Mouse (Mus musculus): ENCODE data around the gene Cbfa2t3. TPM values are rescaled to one million over a fixed set of nuclear protein-coding genes. Genes with fewer than 3 reads are reported as not detected.

Gene Cbfa2t3
- total and polyA plus RNA-seq, 3 experiments = 10.5 to 102 TPM; not detected in 1

GRCm38 (mm10) chr8:122663106-122663505 is 35.8 kb downstream of the Cbfa2t3 start:
- Histone ChIP-seq H3K79me2 (ENCODE audit: control insufficient read depth, insufficient read depth, low read length, poor library complexity) (peaks cover 91% of the 10 kb centered on the region), H3K36me3 (ENCODE audit: control insufficient read depth in 1 of 2, insufficient read depth in 2 of 2, low read length in 2 of 2) (peaks cover 19 to 27% of the 10 kb centered on the region in 2 experiments), H3K4me3 (ENCODE audit: control insufficient read depth in 1 of 2, insufficient read depth in 1 of 2, low read depth in 2 of 2, low read length in 2 of 2) (no peak overlapping the region), H3K9ac (ENCODE audit: control insufficient read depth, low read depth, low read length, poor library complexity, severe bottlenecking) (no peak overlapping the region), H3K9me3 (replicated peaks; ENCODE audit: insufficient read depth, low read length) (no peaks in the 10 kb centered on the region), H3K4me1 (ENCODE audit: control insufficient read depth in 1 of 2, insufficient read depth in 2 of 2, low read length in 2 of 2) (peaks cover 14 to 25% of the 10 kb centered on the region in 2 experiments), H3K27me3 (ENCODE audit: control insufficient read depth in 1 of 2, insufficient read depth in 2 of 2, low read length in 2 of 2) (no peaks in the 10 kb centered on the region), H3K27ac (ENCODE audit: control insufficient read depth, low read depth, low read length) (no peak overlapping the region)
- no peak for DNase-seq (ENCODE audit: low read depth, low spot score)
- no peak for TF ChIP-seq TCF12 (IDR thresholded peaks at IDR 0.05; ENCODE audit: low read depth, low read length)
- no peak for TF ChIP-seq MYB (IDR thresholded peaks at IDR 0.05; ENCODE audit: low read depth, low read length)
- peak in 1 of 2 experiments; percentile 29; a peak in 2 of 4 replicates for TF ChIP-seq POLR2A (IDR thresholded peaks at IDR 0.05; ENCODE audit: control insufficient read depth in 1 of 2, insufficient read depth in 1 of 2, low read depth in 1 of 2, low read length in 2 of 2, poor library complexity in 1 of 2)

GRCm38 (mm10) chr8:122661894-122662293 is 37.0 kb downstream of the Cbfa2t3 start:
- peaks cover 11 to 25% of the 10 kb centered on the region in 2 experiments for H3K4me1 ChIP-seq (ENCODE audit: control insufficient read depth in 1 of 2, insufficient read depth in 2 of 2, low read length in 2 of 2)
- TF ChIP-seq BHLHE40 (IDR thresholded peaks at IDR 0.05; ENCODE audit: borderline replicate concordance, low read depth, low read length) (no peak), POLR2AphosphoS5 (IDR thresholded peaks at IDR 0.05; ENCODE audit: borderline replicate concordance, low read depth, low read length) (peak; percentile 92; the same call in 1 of the 2 replicates)
- H3K4me3 ChIP-seq (ENCODE audit: control insufficient read depth in 1 of 2, insufficient read depth in 1 of 2, low read depth in 2 of 2, low read length in 2 of 2) = no peak overlapping the region
- no peaks in the 10 kb centered on the region for H3K27me3 ChIP-seq (ENCODE audit: control insufficient read depth in 1 of 2, insufficient read depth in 2 of 2, low read length in 2 of 2)
- no peak overlapping the region for H3K27ac ChIP-seq (ENCODE audit: control insufficient read depth, low read depth, low read length)
- H3K9ac ChIP-seq (ENCODE audit: control insufficient read depth, low read depth, low read length, poor library complexity, severe bottlenecking) = no peak overlapping the region
- peaks cover 87% of the 10 kb centered on the region for H3K79me2 ChIP-seq (ENCODE audit: control insufficient read depth, insufficient read depth, low read length, poor library complexity)
- no peaks in the 10 kb centered on the region for H3K9me3 ChIP-seq (replicated peaks; ENCODE audit: insufficient read depth, low read length)
- no peak for DNase-seq (ENCODE audit: low read depth, low spot score)
- peaks cover 23% of the 10 kb centered on the region in 2 experiments for H3K36me3 ChIP-seq (ENCODE audit: control insufficient read depth in 1 of 2, insufficient read depth in 2 of 2, low read length in 2 of 2)

- TF ChIP-seq GABPA (IDR thresholded peaks at IDR 0.05; ENCODE audit: low read depth, low read length) (no peak), HCFC1 (IDR thresholded peaks at IDR 0.05; ENCODE audit: low read depth, low read length) (no peak), MAZ (IDR thresholded peaks at IDR 0.05; ENCODE audit: low read depth, low read length) (no peak), USF2 (IDR thresholded peaks at IDR 0.05; ENCODE audit: borderline replicate concordance in 1 of 2, insufficient read depth in 1 of 2, low read depth in 1 of 2, low read length in 2 of 2) (no peak), POLR2AphosphoS2 (IDR thresholded peaks at IDR 0.05; ENCODE audit: low read length) (no peak), TAL1 (IDR thresholded peaks at IDR 0.05; ENCODE audit: low read length) (no peak), GATA1 (IDR thresholded peaks at IDR 0.05; ENCODE audit: low read depth, low read length) (no peak), TCF12 (IDR thresholded peaks at IDR 0.05; ENCODE audit: low read depth, low read length) (no peak), SIN3A (IDR thresholded peaks at IDR 0.05; ENCODE audit: low read length) (no peak), BHLHE40 (IDR thresholded peaks at IDR 0.05; ENCODE audit: borderline replicate concordance, low read depth, low read length) (no peak)
- Histone ChIP-seq H3K9ac (ENCODE audit: control insufficient read depth, low read depth, low read length, poor library complexity, severe bottlenecking) (no peak overlapping the region), H3K4me3 (ENCODE audit: control insufficient read depth in 1 of 2, insufficient read depth in 1 of 2, low read depth in 2 of 2, low read length in 2 of 2) (no peak overlapping the region), H3K27me3 (ENCODE audit: control insufficient read depth in 1 of 2, insufficient read depth in 2 of 2, low read length in 2 of 2) (no peaks in the 10 kb centered on the region), H3K9me3 (replicated peaks; ENCODE audit: insufficient read depth, low read length) (no peaks in the 10 kb centered on the region), H3K4me1 (ENCODE audit: control insufficient read depth in 1 of 2, insufficient read depth in 2 of 2, low read length in 2 of 2) (peaks cover 14 to 25% of the 10 kb centered on the region in 2 experiments), H3K27ac (ENCODE audit: control insufficient read depth, low read depth, low read length) (no peak overlapping the region), H3K79me2 (ENCODE audit: control insufficient read depth, insufficient read depth, low read length, poor library complexity) (peaks cover 82% of the 10 kb centered on the region), H3K36me3 (ENCODE audit: control insufficient read depth in 1 of 2, insufficient read depth in 2 of 2, low read length in 2 of 2) (peaks cover 20 to 27% of the 10 kb centered on the region in 2 experiments)
- no peak for DNase-seq (ENCODE audit: low read depth, low spot score)
Measured at GRCm38 (mm10) chr8:122661138-122661537, 37.8 kb downstream of the Cbfa2t3 start.

Measured in MEL (cell line).